Mouse (Mus musculus) gastrocnemius, adult 18-20 months (tissue): ENCODE measurements around the gene Mag. TPM values are rescaled to one million over a fixed set of nuclear protein-coding genes. Genes with fewer than 3 reads are reported as not detected.

Source experiments
- DNase-seq: peaks from one replicate; pipeline ENCODE4 v3.0.0; 2021; ENCODE audit warnings: low spot score
- total RNA-seq, 2 experiments: library from RNA; stranded (reverse); gene quantifications; 2 replicates each; pipeline ENCODE4 v1.2.3; 2021

The Mag gene
- total RNA-seq, 2 experiments from 2014 or later, result 0.48 to 0.76 TPM

GRCm38 (mm10) chr7:30878950-30879349, 35.7 kb downstream of the Mag start:
- no peak for DNase-seq

- peak; percentile 71 for DNase-seq
Observed at GRCm38 (mm10) chr7:30873083-30873482, 41.6 kb downstream of the Mag start.

GRCm38 (mm10) chr7:30863386-30863785, 51.3 kb downstream of the Mag start:
- no peak for DNase-seq

- DNase-seq, result no peak
Observed at GRCm38 (mm10) chr7:30861464-30861863, 53.2 kb downstream of the Mag start, which contains the start of gene Ffar1. Gene Ffar1 (minus strand): TSS chr7:30861564.

- DNase-seq, result peak; percentile 5
Observed at GRCm38 (mm10) chr7:30859635-30860402, 54.9 kb downstream of the Mag start.

GRCm38 (mm10) chr7:30859290-30859634, 55.4 kb downstream of the Mag start:
- peak; percentile 42 for DNase-seq

GRCm38 (mm10) chr7:30857746-30858145, 56.9 kb downstream of the Mag start:
- no peak for DNase-seq

GRCm38 (mm10) chr7:30856078-30856477, 58.6 kb downstream of the Mag start, which contains the start of gene Ffar3:
Gene Ffar3 (minus strand): TSS chr7:30856178.
- DNase-seq, result no peak

- DNase-seq, result no peak
Observed at GRCm38 (mm10) chr7:30851421-30851820, 63.3 kb downstream of the Mag start.

Other genes with a start within 250 kb of the Mag start
- gene Haus5, start 249.9 kb downstream of the Mag start, total RNA-seq, result 1 to 10 TPM; 2.6 to 3.8 TPM
- 1 to 10 TPM; 2.8 to 3.9 TPM for gene Pmis2, start 243.3 kb downstream of the Mag start, total RNA-seq
- gene 2200002J24Rik, start 215.9 kb downstream of the Mag start, total RNA-seq, result not detected
- under 1 TPM in 1 of 2 experiments, not detected in 1; 0.07 TPM for gene Atp4a, start 202.7 kb downstream of the Mag start, total RNA-seq
- 100 to 1,000 TPM; 215 to 233 TPM for gene Tmem147, start 185.3 kb downstream of the Mag start, total RNA-seq
- not detected for gene Gapdhs, start 171.2 kb downstream of the Mag start, total RNA-seq
- gene Sbsn, start 163.4 kb downstream of the Mag start, total RNA-seq, result 1 to 10 TPM; 2.8 to 4.9 TPM
- under 1 TPM; 0.46 to 0.97 TPM for gene Dmkn, start 151.1 kb downstream of the Mag start, total RNA-seq
- gene Krtdap, start 127.0 kb downstream of the Mag start, total RNA-seq, result 1 to 10 TPM in 1 of 2 experiments, not detected in 1; 2.1 TPM
- under 1 TPM; 0.50 to 0.90 TPM for gene Ffar2, start 91.1 kb downstream of the Mag start, total RNA-seq
- not detected for gene Ffar3, start 58.7 kb downstream of the Mag start, total RNA-seq
- gene Ffar1, start 53.3 kb downstream of the Mag start, total RNA-seq, result not detected
- not detected for gene Cd22, start 34.5 kb downstream of the Mag start, total RNA-seq
- not detected for gene Hamp2, start 9.8 kb upstream of the Mag start, total RNA-seq
- gene Hamp, start 29.2 kb upstream of the Mag start, total RNA-seq, result 1 to 10 TPM in 1 of 2 experiments, not detected in 1; 2.2 TPM
- gene Usf2, start 41.9 kb upstream of the Mag start, total RNA-seq, result 10 to 100 TPM; 80.6 to 92.8 TPM
- under 1 TPM; 0.30 to 0.55 TPM for gene Lsr, start 58.6 kb upstream of the Mag start, total RNA-seq
- gene Fam187b, start 58.9 kb upstream of the Mag start, total RNA-seq, result not detected
- 10 to 100 TPM in 1 of 2 experiments, 1 to 10 TPM in 1; 7.6 to 13.4 TPM for gene Fxyd5, start 127.6 kb upstream of the Mag start, total RNA-seq
- gene Fxyd7, start 136.6 kb upstream of the Mag start, total RNA-seq, result 1 to 10 TPM in 1 of 2 experiments, under 1 TPM in 1; 0.94 to 1.2 TPM
- 1,000 to 10,000 TPM in 1 of 2 experiments, 100 to 1,000 TPM in 1; 983 to 1,012 TPM for gene Fxyd1, start 142.3 kb upstream of the Mag start, total RNA-seq
- 1 to 10 TPM; 1.7 to 3.5 TPM for gene Lgi4, start 144.5 kb upstream of the Mag start, total RNA-seq
- gene Fxyd3, start 161.8 kb upstream of the Mag start, total RNA-seq, result 1 to 10 TPM in 1 of 2 experiments, under 1 TPM in 1; 1.00 to 1.6 TPM
- gene Hpn, start 200.4 kb upstream of the Mag start, total RNA-seq, result 10 to 100 TPM; 15.0 to 20.7 TPM
- 100 to 1,000 TPM; 924 to 953 TPM for gene Scn1b, start 212.1 kb upstream of the Mag start, total RNA-seq
- 10 to 100 TPM; 35.7 to 37.1 TPM for gene Gramd1a, start 241.0 kb upstream of the Mag start, total RNA-seq